Mouse (Mus musculus): ENCODE measurements at regions not wholly inside any gene's neighbourhood (a gene's known extent, or its start where the extent isn't known, plus 50 kb on each side); places are given as distances from the start of the nearest gene placed in this dataset.

DNA sequence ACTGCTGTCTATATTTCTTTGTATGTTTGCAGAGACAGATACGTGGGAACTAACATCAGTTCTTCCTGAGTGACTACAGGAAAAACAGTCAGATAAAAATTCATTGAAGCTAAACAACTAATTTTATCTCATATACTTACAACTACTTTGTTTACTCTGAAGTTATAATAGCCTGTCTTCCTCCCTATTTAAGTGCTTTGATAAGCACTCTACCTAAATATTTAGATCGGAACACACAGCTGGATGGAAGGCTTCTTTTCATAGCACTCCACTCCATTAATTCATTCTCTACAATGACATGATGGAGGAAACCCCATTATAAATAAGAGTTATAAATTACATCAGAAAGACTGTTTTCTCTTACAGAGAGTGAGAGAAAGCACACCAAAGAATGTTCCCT lies 438.5 kb upstream of the Sptlc3 start:
- TF ChIP-seq POLR2A (IDR thresholded peaks at IDR 0.05; ENCODE audit: control insufficient read depth, low read depth, low read length), result no peak
- no peak for TF ChIP-seq CTCF (IDR thresholded peaks at IDR 0.05; ENCODE audit: control insufficient read depth, insufficient read depth, insufficient replicate concordance, low read depth, low read length)
